Mouse (Mus musculus) left cerebral cortex, postnatal 25 days (tissue): Measurements from ENCODE around the gene Alpk3. TPM values are rescaled to one million over a fixed set of nuclear protein-coding genes. Genes with fewer than 3 reads are reported as not detected.
A peak's percentile ranks its signal among the peaks of the same experiment; 100 is the strongest.
"Not testable (repeated sequence)": the region's sequence is repeated elsewhere in the genome, so short reads cannot be mapped to it uniquely, and the experiment has no call there.

ENCODE experiments used
- DNase-seq, 2 experiments: peaks; one replicate each; pipeline ENCODE4 v3.0.0; 2022; ENCODE audit warnings: low spot score in 2 of 2, mixed read lengths in 1 of 2
- intact Hi-C: fragments of 180-260 bp; cut with DNase I; formaldehyde crosslinking; loops from one replicate; pipeline ENCODE4 v1.15.1; 2025
- total RNA-seq, 2 experiments: library from RNA; stranded (reverse); gene quantifications; 2 replicates each; pipeline ENCODE4 v1.2.3; 2021

Gene Alpk3
- total RNA-seq, 2 experiments from 2014 or later: 0.30 to 0.32 TPM

GRCm38 (mm10) chr7:81122808-81123207, 65.4 kb downstream of the Alpk3 start:
- intact Hi-C loops: no loop called here
- DNase-seq: no peak

DNA sequence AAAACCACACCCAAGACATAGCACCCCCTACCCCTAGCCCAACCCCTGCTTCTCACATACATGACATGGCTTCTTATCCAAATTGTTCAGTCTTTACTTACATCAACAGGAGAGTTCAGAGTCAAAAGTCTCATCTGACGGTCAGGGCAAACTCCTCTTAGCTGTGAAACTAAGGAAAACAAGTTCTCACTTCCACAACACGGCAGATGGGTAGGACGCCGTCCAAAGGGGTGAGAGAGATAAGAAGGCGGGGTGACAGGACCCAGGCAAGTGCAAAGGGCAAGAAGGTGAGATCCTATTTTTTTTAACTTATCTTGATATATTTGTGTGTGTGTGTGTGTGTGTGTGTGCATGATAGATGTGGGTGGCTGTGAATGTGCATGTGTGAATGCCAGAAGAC, 66.2 kb downstream of the Alpk3 start:
- intact Hi-C loops: no loop called here
- no peak for DNase-seq

GRCm38 (mm10) chr7:81124773-81125172, 67.4 kb downstream of the Alpk3 start:
- intact Hi-C loops: no loop called here
- DNase-seq: no peak

DNA sequence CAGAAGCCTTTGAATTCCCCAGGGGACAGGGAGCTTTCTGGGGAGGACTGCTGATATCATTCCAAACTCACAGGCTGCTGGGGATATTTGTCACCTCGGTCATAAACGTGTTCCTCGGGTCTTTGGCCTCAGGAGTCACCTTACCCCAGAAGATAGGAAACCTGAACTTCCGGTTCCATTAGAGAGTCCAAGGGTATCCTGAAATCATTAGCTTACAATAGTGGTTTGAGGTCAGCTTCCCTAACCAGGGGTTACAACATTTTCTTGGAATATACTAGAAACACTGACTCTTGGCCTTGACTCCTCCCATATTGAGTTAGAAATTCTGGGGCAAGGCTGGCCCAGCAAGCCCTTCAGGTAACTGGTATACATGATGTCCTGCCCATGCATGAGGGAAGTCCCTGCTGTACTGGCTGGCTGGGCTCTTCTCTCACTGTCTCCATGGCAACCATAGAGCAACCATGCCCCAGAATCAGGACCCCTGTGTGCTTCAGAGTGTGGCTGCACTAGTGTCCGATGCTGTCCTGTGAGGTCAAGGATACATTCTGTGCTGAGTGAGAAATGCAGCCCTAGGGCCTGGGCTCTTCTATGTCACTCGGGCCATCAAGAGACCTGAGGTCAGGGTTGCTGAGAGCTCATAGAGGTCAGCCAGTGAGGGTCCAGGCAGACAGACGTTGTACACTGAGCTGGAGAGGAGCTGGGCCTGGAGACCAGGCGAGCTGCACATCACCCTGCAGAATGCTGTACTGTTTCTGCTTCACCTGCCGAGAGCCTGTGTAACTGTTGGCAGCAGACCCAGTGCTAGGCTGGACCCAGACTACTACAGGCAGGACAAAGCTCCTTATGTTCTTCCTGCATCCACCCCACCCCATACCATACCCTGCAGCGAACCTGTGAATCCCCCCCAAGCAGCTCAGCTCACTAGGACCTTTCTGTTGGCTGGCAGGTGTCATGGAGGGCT, 68.1 kb downstream of the Alpk3 start:
- intact Hi-C loops: no loop called here
- no peak for DNase-seq

DNA sequence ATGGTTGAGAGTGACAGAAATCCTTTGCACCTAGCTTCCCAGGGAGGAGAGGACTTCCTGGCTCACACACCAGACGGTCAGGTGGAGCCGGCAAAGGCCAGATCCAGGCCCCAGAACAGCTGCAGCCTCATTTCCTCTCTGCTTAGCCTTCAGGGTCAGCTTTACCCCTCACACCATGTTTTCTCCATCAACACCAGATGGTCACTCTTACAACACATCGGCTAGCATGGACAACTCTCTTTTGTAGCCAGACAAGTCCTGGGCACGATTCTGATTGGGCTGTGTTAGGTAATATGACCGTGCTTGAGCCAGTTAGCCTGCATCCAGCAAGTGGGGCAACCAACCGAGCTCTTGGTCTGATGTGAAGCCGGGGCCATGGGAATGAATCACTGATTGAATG, 74.5 kb downstream of the Alpk3 start:
- no peak for DNase-seq
- intact Hi-C loops: no loop called here

DNA sequence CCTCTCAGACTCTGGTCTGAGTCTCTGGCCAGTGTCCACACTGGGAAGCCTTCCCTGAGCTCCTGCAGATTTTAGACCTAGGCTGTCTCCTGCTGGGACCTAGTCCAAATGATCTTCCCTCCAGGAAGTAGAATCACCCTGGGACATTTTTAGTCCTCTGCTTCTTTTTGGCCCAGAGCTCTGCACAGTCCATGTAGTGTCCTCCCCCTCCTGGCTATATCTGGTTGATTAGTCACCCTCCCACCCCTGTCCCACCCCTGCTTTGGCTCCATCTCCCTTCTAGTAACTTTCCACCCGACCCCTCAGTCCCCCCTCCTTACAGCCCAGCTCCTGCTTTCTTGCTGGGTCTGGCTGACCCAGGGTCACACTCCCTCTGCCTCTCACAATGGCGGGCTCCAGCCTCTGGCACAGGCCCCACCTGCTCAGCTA, 75.5 kb downstream of the Alpk3 start:
- intact Hi-C loops: no loop called here
- DNase-seq: peak in 1 of 2 experiments; percentile 35

DNA sequence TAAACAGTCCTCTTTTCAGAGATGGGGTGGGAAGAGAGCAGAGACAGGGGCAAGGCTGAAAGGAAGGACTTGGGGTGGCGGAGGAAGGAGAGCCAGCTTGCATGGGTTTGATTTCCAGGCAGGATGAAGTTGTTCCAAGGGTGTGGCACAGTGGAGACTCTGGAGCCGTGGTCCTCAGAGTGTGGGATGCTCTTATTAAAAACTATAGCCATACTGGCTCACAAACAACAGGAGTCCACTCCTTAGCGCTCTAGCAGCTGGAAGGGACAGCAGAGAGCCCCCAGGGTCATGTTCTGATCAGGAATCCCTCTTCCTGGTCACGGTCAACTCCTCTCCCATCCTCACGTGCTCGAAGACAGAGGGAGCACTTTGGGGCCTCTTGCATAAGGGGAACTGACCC, 76.0 kb downstream of the Alpk3 start:
- no peak for DNase-seq

GRCm38 (mm10) chr7:81133941-81134340, 76.5 kb downstream of the Alpk3 start:
- intact Hi-C loops: no loop called here
- DNase-seq: no peak

More for the DNA sequence above, 76.0 kb downstream of the Alpk3 start:
- intact Hi-C loops: no loop called here

DNA sequence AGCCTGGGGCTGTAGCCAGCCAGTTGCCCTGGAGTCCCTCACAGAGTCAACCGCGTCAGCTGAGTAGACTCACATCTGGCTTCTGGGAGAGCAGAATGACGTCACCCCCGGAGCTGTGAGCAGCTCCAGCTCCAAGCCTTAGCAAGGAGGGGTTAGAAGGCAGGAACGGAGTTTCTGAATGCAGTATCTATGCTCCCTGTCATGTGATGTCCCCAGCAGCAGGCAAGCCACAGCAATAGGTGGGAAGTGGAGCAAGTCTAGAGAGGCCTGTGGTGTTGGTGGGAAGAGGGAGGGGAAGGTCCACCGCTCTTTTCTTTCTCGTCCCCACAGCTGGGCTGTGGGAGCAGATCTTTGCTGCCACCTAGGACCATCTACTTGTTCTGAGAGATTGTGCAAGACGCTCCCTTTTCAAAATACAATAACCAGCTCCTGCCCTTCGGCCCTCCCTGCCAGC, 77.2 kb downstream of the Alpk3 start:
- peak; percentile 56 to 73 for DNase-seq
- intact Hi-C loops: no loop called here

DNA sequence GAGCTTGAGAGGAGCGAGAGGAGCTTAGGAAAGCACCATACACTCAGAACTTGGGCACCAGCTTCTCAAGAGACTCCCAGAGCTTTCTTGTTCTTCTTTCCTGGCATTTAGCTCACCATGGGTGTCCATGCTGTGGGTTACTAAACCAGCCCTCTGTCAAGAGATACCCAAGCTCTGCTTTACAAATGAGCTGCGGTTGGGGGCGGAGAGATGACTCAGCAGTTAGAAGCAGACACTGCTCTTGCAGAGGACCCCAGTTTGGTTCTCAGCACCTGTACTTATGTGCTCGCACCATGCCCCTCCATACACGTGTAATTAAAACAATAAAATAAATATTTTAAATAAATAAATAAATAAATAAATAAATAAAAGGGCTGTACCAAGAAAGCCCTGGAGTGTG, 79.9 kb downstream of the Alpk3 start:
- DNase-seq: no peak
- intact Hi-C loops: no loop called here

DNA sequence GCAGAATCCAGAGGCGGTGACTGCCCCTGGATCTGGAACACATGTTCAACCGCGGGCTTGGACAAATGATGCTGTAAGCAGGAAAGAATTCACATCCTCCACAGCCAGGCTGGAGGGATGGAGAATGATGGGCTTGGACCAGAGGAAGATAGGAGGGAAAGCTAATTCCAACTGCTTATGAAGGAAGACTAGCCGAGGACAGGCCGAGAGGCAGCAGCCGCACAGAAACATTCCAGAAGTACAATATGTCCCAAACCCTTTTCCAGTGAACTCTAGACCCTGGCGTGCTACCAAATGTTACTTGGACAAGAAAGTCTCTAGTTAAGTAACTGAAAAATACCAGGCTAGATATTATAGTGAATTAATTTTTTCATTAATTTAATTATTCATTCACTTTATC, 81.7 kb downstream of the Alpk3 start:
- intact Hi-C loops: no loop called here
- DNase-seq: no peak

DNA sequence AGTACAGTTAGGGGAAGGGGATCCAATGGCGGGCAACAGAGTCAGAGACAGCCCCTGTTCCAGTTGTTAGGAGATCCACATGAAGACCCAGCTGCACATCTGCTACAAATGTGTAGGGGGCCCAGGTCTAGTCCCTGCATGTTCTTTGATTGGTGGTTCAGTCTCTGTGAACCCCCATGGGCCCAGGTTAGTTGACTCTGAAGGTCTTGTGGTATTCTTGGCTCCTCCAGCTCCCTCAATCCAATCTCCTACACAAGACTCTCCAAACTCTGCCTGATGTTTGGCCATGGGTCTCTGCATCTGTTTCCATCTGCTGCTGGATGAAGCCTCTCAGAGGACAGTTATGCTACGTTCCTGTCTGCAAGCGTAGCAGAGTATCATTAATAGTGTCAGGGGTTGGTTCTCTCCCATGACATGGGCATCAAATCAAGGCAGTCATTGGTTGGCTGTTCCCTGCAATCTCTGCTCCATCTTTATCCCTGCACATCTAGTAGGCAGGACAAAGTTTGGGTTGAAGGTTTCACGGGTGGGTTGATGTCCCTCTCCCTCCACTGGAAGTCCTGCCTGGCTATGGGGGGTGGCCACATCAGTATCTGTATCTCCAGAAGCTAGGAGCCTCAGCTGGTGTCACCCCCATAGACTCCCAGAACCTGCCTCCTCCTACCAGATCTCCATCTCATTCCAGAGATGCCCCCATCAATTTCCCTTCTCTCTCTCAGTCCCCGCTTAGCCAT, 82.4 kb downstream of the Alpk3 start:
- intact Hi-C loops: no loop called here
- DNase-seq: no peak

DNA sequence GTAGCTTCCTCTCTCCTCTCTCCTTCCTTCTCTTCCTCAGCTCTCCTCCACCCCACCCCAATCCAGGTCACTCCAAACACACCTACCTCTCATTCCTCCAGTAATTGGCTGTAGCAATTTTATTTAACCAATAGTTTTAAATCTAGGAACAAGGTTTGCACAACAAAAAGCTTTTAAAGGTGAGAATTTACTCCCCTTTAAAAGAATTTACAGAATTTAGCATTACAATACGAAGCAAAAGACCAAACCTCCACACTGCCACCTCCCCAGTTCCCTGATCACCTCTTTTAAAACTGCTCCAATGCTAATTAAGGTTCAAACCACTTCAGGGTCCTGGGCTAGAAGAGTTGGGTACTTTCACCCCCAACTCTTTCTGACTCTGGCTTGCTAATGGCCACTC, 84.1 kb downstream of the Alpk3 start:
- DNase-seq: no peak
- intact Hi-C loops: no loop called here

- DNase-seq, intact Hi-C loops: not testable (repeated sequence)
Measured at GRCm38 (mm10) chr7:81143056-81143455, 85.7 kb downstream of the Alpk3 start.

GRCm38 (mm10) chr7:81149759-81150158, 92.4 kb downstream of the Alpk3 start:
- no peak for DNase-seq
- intact Hi-C loops: loop anchor here (10.0 kb wide), 2 partner anchors 265 to 415 kb away; no protein-coding TSS in a partner anchor

DNA sequence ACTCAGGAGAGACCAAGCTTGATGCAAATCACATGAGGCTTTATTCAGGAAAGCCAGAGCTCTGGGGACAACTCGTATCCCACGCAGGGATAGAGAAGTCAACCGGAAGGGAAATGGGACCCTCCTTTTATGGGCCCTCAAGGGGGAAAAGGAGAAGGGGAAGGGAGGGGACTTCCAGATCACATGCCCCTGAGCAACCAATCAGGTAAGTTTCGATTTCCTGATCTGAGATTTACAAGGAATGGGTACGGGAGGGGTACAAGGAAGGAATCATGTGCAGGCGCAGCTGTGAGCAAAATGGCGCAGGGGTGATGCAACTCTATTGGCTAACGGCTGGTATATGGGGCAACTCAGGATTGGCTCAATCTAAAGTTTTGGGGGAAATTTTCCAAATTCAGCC, 93.8 kb downstream of the Alpk3 start:
- intact Hi-C loops: loop anchor here (10.0 kb wide), 2 partner anchors 266 to 416 kb away; no protein-coding TSS in a partner anchor
- DNase-seq: no peak

GRCm38 (mm10) chr7:81152306-81152705, 94.9 kb downstream of the Alpk3 start:
- intact Hi-C loops: loop anchor here (10.0 kb wide), 2 partner anchors 268 to 418 kb away; no protein-coding TSS in a partner anchor
- no peak for DNase-seq

DNA sequence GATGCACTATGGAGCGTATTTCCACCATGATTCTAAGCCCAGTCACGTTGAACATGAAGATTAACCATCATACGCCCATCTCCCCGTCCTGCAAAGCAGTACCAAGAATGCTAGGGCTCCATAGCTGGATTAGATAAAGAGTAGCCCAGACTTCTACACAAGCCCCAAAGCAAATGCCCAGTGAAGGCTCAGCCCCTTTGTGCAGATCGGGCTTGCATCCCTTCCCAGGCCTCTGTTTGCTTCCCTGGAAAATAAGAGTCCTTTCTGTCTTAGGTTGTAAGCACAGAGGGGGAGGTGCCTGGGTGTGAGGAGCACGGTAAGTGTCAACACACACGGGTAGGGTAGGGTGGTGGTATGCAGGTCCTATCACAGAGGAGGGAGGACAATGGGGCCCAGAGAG, 95.4 kb downstream of the Alpk3 start:
- intact Hi-C loops: loop anchor here (10.0 kb wide), 2 partner anchors 268 to 418 kb away; no protein-coding TSS in a partner anchor
- DNase-seq: no peak

GRCm38 (mm10) chr7:81153327-81153726, 95.9 kb downstream of the Alpk3 start:
- intact Hi-C loops: loop anchor here (10.0 kb wide), 2 partner anchors 269 to 419 kb away; no protein-coding TSS in a partner anchor
- DNase-seq: no peak

- not testable (repeated sequence) for DNase-seq
Measured at GRCm38 (mm10) chr7:81154244-81154643, 96.8 kb downstream of the Alpk3 start.

More at GRCm38 (mm10) chr7:81154244-81154643, 96.8 kb downstream of the Alpk3 start:
- intact Hi-C loops: loop anchor here (2.0 to 10.0 kb wide), 3 partner anchors 269 to 419 kb away; no protein-coding TSS in a partner anchor
